Comparison of ENCODE assay signal across 16 mouse cellular contexts in genomic region chr3:30723179-30723578, GRCm38 (mm10). TPM values are rescaled to one million over a fixed set of nuclear protein-coding genes. Genes with fewer than 3 reads are reported as not detected.
DNase-seq lines count a peak whose midpoint lies in the region; ATAC-seq and TF ChIP-seq lines count a peak whose summit lies in the region.
"Had no signal": no experiment of that assay in that cellular context is flagged by ENCODE, and none has a peak within 500 bp of the region (broad histone marks: within the 10 kb centered on the region; RNA-seq: fewer than 3 reads in every experiment).

No protein-coding gene starts in this region.

- H3K27me3 ChIP-seq in kidney, postnatal 0 days (ENCODE audit: insufficient read depth, low read length), result no peaks in the 10 kb centered on the region
- H3K27me3 ChIP-seq in midbrain, embryonic 14.5 days (ENCODE audit: control insufficient read depth, insufficient read depth, low read length), result no peaks in the 10 kb centered on the region
- H3K27me3 ChIP-seq in midbrain, embryonic 15.5 days (replicated peaks), result no peaks in the 10 kb centered on the region
- no peaks in the 10 kb centered on the region for H3K27me3 ChIP-seq in intestine, postnatal 0 days (replicated peaks; ENCODE audit: control insufficient read depth, insufficient read depth, low read length)
- H3K27me3 ChIP-seq: embryonic facial prominence, embryonic 15.5 days had no signal

- ATAC-seq in kidney, postnatal 0 days (replicated peaks; ENCODE audit: low FRiP score, low read depth), result no peak
- ATAC-seq in midbrain, embryonic 14.5 days (ENCODE audit: low FRiP score, low TSS enrichment), result no peak
- ATAC-seq in midbrain, embryonic 15.5 days (replicated peaks), result no peak
- no peak for ATAC-seq in intestine, postnatal 0 days
- ATAC-seq: forebrain, embryonic 14.5 days had no signal

- H3K27ac ChIP-seq in kidney, postnatal 0 days, result 0 out of 2 replicates have a peak overlapping the region, but pooled peaks have one; percentile 34
- H3K27ac ChIP-seq in midbrain, embryonic 14.5 days (replicated peaks; ENCODE audit: low read depth, low read length), result no peak overlapping the region
- H3K27ac ChIP-seq in midbrain, embryonic 15.5 days, result no peak overlapping the region
- no peak overlapping the region for H3K27ac ChIP-seq in intestine, postnatal 0 days (ENCODE audit: low read depth, low read length)
- H3K27ac ChIP-seq: embryonic facial prominence, embryonic 15.5 days had no signal

- no peak overlapping the region for H3K4me2 ChIP-seq in kidney, postnatal 0 days (ENCODE audit: low read length)
- H3K4me2 ChIP-seq in midbrain, embryonic 14.5 days (ENCODE audit: low read length), result no peak overlapping the region
- no peak overlapping the region for H3K4me2 ChIP-seq in midbrain, embryonic 15.5 days
- H3K4me2 ChIP-seq in intestine, postnatal 0 days (replicated peaks; ENCODE audit: low read depth), result no peak overlapping the region
- H3K4me2 ChIP-seq: embryonic facial prominence, embryonic 15.5 days had no signal

- WGBS in kidney, postnatal 0 days, result 33% methylated on average over 5 of the region's 5 CpGs
- 53% methylated on average over 5 of the region's 5 CpGs for WGBS in midbrain, embryonic 14.5 days
- WGBS in midbrain, embryonic 15.5 days, result 49% methylated on average over 5 of the region's 5 CpGs
- WGBS in intestine, postnatal 0 days, result 46% methylated on average over 5 of the region's 5 CpGs

- DNase-seq in kidney, postnatal 0 days (ENCODE audit: low spot score), result peak; percentile 28
- DNase-seq in kidney, adult 8-10 months, result no peak
- DNase-seq in midbrain, embryonic 14.5 days, result peak; percentile 14
- no peak for DNase-seq in testis, postnatal 14 days (ENCODE audit: low spot score)
- DNase-seq in ovary, postnatal 14 days (ENCODE audit: low spot score), result no peak
- DNase-seq: adrenal gland, adult 2 months; layer of hippocampus, adult 9-11 months; thymus, postnatal 4 days had no signal

- H3K36me3 ChIP-seq in kidney, postnatal 0 days (ENCODE audit: insufficient read depth, low read length), result no peaks in the 10 kb centered on the region
- no peaks in the 10 kb centered on the region for H3K36me3 ChIP-seq in midbrain, embryonic 14.5 days (ENCODE audit: control insufficient read depth, insufficient read depth, low read length)
- H3K36me3 ChIP-seq in midbrain, embryonic 15.5 days (replicated peaks), result no peaks in the 10 kb centered on the region
- H3K36me3 ChIP-seq in intestine, postnatal 0 days (ENCODE audit: control insufficient read depth, insufficient read depth), result no peaks in the 10 kb centered on the region
- H3K36me3 ChIP-seq: embryonic facial prominence, embryonic 15.5 days had no signal

- no peak overlapping the region for H3K9ac ChIP-seq in kidney, postnatal 0 days (ENCODE audit: low read depth, low read length)
- no peak overlapping the region for H3K9ac ChIP-seq in midbrain, embryonic 14.5 days (replicated peaks; ENCODE audit: low read length)
- H3K9ac ChIP-seq in midbrain, embryonic 15.5 days, result no peak overlapping the region
- no peak overlapping the region for H3K9ac ChIP-seq in intestine, postnatal 0 days (ENCODE audit: low read depth, low read length)
- H3K9ac ChIP-seq: embryonic facial prominence, embryonic 15.5 days had no signal

- no peak overlapping the region for H3K4me3 ChIP-seq in kidney, postnatal 0 days (replicated peaks; ENCODE audit: low read depth, low read length)
- no peak overlapping the region for H3K4me3 ChIP-seq in midbrain, embryonic 14.5 days (replicated peaks; ENCODE audit: low read depth, low read length)
- no peak overlapping the region for H3K4me3 ChIP-seq in midbrain, embryonic 15.5 days
- H3K4me3 ChIP-seq in intestine, postnatal 0 days (ENCODE audit: low read depth, low read length), result no peak overlapping the region
- H3K4me3 ChIP-seq: embryonic facial prominence, embryonic 15.5 days had no signal

- H3K4me1 ChIP-seq in kidney, postnatal 0 days (replicated peaks; ENCODE audit: insufficient read depth, low read length), result no peaks in the 10 kb centered on the region
- no peaks in the 10 kb centered on the region for H3K4me1 ChIP-seq in midbrain, embryonic 14.5 days (ENCODE audit: control insufficient read depth, insufficient read depth, low read length)
- no peaks in the 10 kb centered on the region for H3K4me1 ChIP-seq in midbrain, embryonic 15.5 days
- no peaks in the 10 kb centered on the region for H3K4me1 ChIP-seq in intestine, postnatal 0 days (replicated peaks; ENCODE audit: control insufficient read depth, insufficient read depth, low read length)
- H3K4me1 ChIP-seq: embryonic facial prominence, embryonic 15.5 days had no signal

- H3K9me3 ChIP-seq in kidney, postnatal 0 days (replicated peaks; ENCODE audit: low read length), result no peaks in the 10 kb centered on the region
- no peaks in the 10 kb centered on the region for H3K9me3 ChIP-seq in midbrain, embryonic 14.5 days (ENCODE audit: control insufficient read depth, low read length)
- H3K9me3 ChIP-seq in midbrain, embryonic 15.5 days, result no peaks in the 10 kb centered on the region
- H3K9me3 ChIP-seq in intestine, postnatal 0 days (ENCODE audit: control insufficient read depth), result no peaks in the 10 kb centered on the region
- H3K9me3 ChIP-seq: embryonic facial prominence, embryonic 15.5 days had no signal

- no peak for TF ChIP-seq CTCF in kidney, postnatal 0 days (IDR thresholded peaks at IDR 0.05; ENCODE audit: low read depth)
- peak; percentile 14; the same call in 1 of the 2 replicates for TF ChIP-seq CTCF in intestine, postnatal 0 days (IDR thresholded peaks at IDR 0.05; ENCODE audit: low read depth)

RNA-seq across cellular contexts. Expression of gene Samd7, which starts 22.9 kb away (rescaled TPM):
- not detected in 2 replicates for polyA plus RNA-seq in kidney, postnatal 0 days (2015; fragmentation: Nextera tagmentation; extraction: Ambion mirVana)
- 0.19 TPM in 1 of 2 replicates, not detected in the other for polyA plus RNA-seq in midbrain, embryonic 14.5 days (2014; fragmentation: Nextera tagmentation; extraction: Ambion mirVana)
- 0.05 TPM in 1 of 2 replicates, not detected in the other for polyA plus RNA-seq in midbrain, embryonic 15.5 days (2015; fragmentation: Nextera tagmentation; extraction: Ambion mirVana)
- polyA plus RNA-seq in intestine, postnatal 0 days (2015; fragmentation: Nextera tagmentation; extraction: Ambion mirVana), result not detected in 2 replicates
- polyA plus RNA-seq: embryonic facial prominence, embryonic 15.5 days; forebrain, embryonic 14.5 days; gonadal fat pad, adult 2 months; intestine, embryonic 14.5 days; small intestine, adult 2 months; stomach, embryonic 16.5 days had no signal

RNA-seq across cellular contexts. Expression of gene Lrrc31, which starts 23.5 kb away (rescaled TPM):
- 0.78 and 1.0 TPM in 2 replicates for polyA plus RNA-seq in kidney, postnatal 0 days (2015; fragmentation: Nextera tagmentation; extraction: Ambion mirVana)
- polyA plus RNA-seq in midbrain, embryonic 14.5 days (2014; fragmentation: Nextera tagmentation; extraction: Ambion mirVana), result not detected in 2 replicates
- polyA plus RNA-seq in midbrain, embryonic 15.5 days (2015; fragmentation: Nextera tagmentation; extraction: Ambion mirVana), result not detected in 2 replicates
- polyA plus RNA-seq in intestine, postnatal 0 days (2015; fragmentation: Nextera tagmentation; extraction: Ambion mirVana), result 0.69 and 0.73 TPM in 2 replicates
- polyA plus RNA-seq: adrenal gland, adult 2 months; forebrain, embryonic 14.5 days had no signal

Comparison
In these comparisons a context has a peak if more than half of its experiments do, and no peak if none do; other contexts are left out.
1. DNase-seq: peak in kidney, postnatal 0 days (single experiment) and midbrain, embryonic 14.5 days (single experiment); none in kidney, adult 8-10 months (0 of 2), testis, postnatal 14 days (single experiment) and ovary, postnatal 14 days (single experiment).